Mouse (Mus musculus) adrenal gland, postnatal 14 days (tissue): ENCODE results near the gene Slc7a14. TPM values are rescaled to one million over a fixed set of nuclear protein-coding genes. Genes with fewer than 3 reads are reported as not detected.
"Not testable (repeated sequence)": the region's sequence is repeated elsewhere in the genome, so short reads cannot be mapped to it uniquely, and the experiment has no call there.

Experiments
- DNase-seq: peaks from one replicate; pipeline ENCODE4 v3.0.0; 2021; ENCODE audit warnings: mixed read lengths
- long read RNA-seq, 2 experiments: library from polyadenylated mRNA; stranded (forward); transcript quantifications; one replicate each; pipeline ENCODE4 v2.0.0; 2021
- total RNA-seq: library from RNA; stranded (reverse); gene quantifications from 2 replicates; pipeline ENCODE4 v1.2.3, GENCODE M21; 2021

The Slc7a14 gene
- 4.2 and 5.4 TPM in 2 replicates for total RNA-seq
- long read RNA-seq, experiment 1 = 0 reads
- long read RNA-seq, experiment 2, partial matches to known transcripts = 0 of 2 reads
- long read RNA-seq, experiment 2, other reads (novel, unspliced or antisense) = 2 of 2 reads

GRCm38 (mm10) chr3:31309934-31310787 lies at the start of gene Slc7a14:
TSS of gene Slc7a14 (minus strand) at chr3:31310378.
- DNase-seq = peak; percentile 35

- DNase-seq = no peak
Observed at GRCm38 (mm10) chr3:31346540-31346939, 36.4 kb upstream of the Slc7a14 start.

GRCm38 (mm10) chr3:31345766-31346165 lies 35.6 kb upstream of the Slc7a14 start:
- DNase-seq = no peak

GRCm38 (mm10) chr3:31339236-31339635 lies 29.1 kb upstream of the Slc7a14 start:
- no peak for DNase-seq

GRCm38 (mm10) chr3:31328237-31328836 lies 18.2 kb upstream of the Slc7a14 start:
- no peak for DNase-seq

GRCm38 (mm10) chr3:31327791-31328190 lies 17.6 kb upstream of the Slc7a14 start:
- no peak for DNase-seq

GRCm38 (mm10) chr3:31324231-31324654 lies 14.1 kb upstream of the Slc7a14 start:
- no peak for DNase-seq

GRCm38 (mm10) chr3:31309371-31309933 lies 726 bp downstream of the Slc7a14 start:
- peak; percentile 8 for DNase-seq

- DNase-seq = peak; percentile 70
Observed at GRCm38 (mm10) chr3:31308906-31309305, 1.3 kb downstream of the Slc7a14 start.

- no peak for DNase-seq
Observed at GRCm38 (mm10) chr3:31307936-31308335, 2.2 kb downstream of the Slc7a14 start.

GRCm38 (mm10) chr3:31291673-31292602 lies 18.2 kb downstream of the Slc7a14 start:
- peak; percentile 4 for DNase-seq

GRCm38 (mm10) chr3:31287421-31287948 lies 22.7 kb downstream of the Slc7a14 start:
- no peak for DNase-seq

- no peak for DNase-seq
Observed at GRCm38 (mm10) chr3:31281116-31281515, 29.1 kb downstream of the Slc7a14 start.

GRCm38 (mm10) chr3:31274875-31275274 lies 35.3 kb downstream of the Slc7a14 start:
- DNase-seq = no peak

- DNase-seq = not testable (repeated sequence)
Observed at GRCm38 (mm10) chr3:31273247-31273646, 36.9 kb downstream of the Slc7a14 start.

- no peak for DNase-seq
Observed at GRCm38 (mm10) chr3:31272635-31273034, 37.5 kb downstream of the Slc7a14 start.

- DNase-seq = no peak
Observed at GRCm38 (mm10) chr3:31269551-31270317, 40.4 kb downstream of the Slc7a14 start.

GRCm38 (mm10) chr3:31267921-31268320 lies 42.3 kb downstream of the Slc7a14 start:
- DNase-seq = no peak

GRCm38 (mm10) chr3:31266941-31267340 lies 43.2 kb downstream of the Slc7a14 start:
- no peak for DNase-seq

GRCm38 (mm10) chr3:31263535-31263934 lies 46.6 kb downstream of the Slc7a14 start:
- DNase-seq = no peak
